9 mouse cellular contexts compared by ENCODE assay signal in the genomic region with DNA sequence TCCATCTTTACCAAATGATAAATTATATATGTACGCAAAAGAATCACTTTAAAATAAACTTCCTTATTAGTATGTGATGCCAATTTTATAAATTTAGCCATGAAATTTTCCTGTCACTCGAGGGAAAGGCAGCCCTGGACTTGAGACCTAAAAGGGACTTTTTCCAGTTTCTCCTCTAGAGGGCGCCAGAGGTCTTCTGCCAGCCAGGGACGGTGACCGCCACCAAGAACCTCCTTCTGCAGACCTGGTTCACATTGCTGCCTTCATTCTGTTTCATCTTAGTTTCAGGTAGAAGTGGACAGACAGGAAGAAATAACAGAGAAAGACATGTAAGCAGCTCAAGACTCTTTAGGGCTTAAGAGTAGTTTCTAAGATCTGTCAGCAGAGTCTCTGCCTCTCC. TPM values are rescaled to one million over a fixed set of nuclear protein-coding genes. Genes with fewer than 3 reads are reported as not detected.
A peak's percentile ranks its signal among the peaks of the same experiment; 100 is the strongest.
DNase-seq lines count a peak whose midpoint lies in the region; ATAC-seq and TF ChIP-seq lines count a peak whose summit lies in the region.
"Had no signal": no experiment of that assay in that cellular context is flagged by ENCODE, and none has a peak within 500 bp of the region (broad histone marks: within the 10 kb centered on the region; RNA-seq: fewer than 3 reads in every experiment).

No protein-coding gene starts in this region.

- 0% methylated on average over 5 of the region's 5 CpGs for WGBS in lung, embryonic 15.5 days

- no peaks in the 10 kb centered on the region for H3K36me3 ChIP-seq in ES-E14 (ENCODE audit: control insufficient read depth, insufficient read depth, low read length, poor library complexity, severe bottlenecking)
- no peaks in the 10 kb centered on the region for H3K36me3 ChIP-seq in lung, embryonic 15.5 days
- H3K36me3 ChIP-seq: liver, embryonic 15.5 days had no signal

- no peak overlapping the region for H3K4me2 ChIP-seq in lung, embryonic 15.5 days
- H3K4me2 ChIP-seq: liver, embryonic 15.5 days had no signal

- no peaks in the 10 kb centered on the region for H3K9me3 ChIP-seq in ES-E14 (ENCODE audit: control insufficient read depth, insufficient read depth, low read depth, low read length)
- H3K9me3 ChIP-seq in lung, embryonic 15.5 days: no peaks in the 10 kb centered on the region
- H3K9me3 ChIP-seq: liver, embryonic 15.5 days had no signal

- peak; percentile 53; the same call in 1 of the 2 replicates for ATAC-seq in lung, embryonic 15.5 days (ENCODE audit: borderline replicate concordance, extremely low read depth, low FRiP score, low TSS enrichment)

- TF ChIP-seq POLR2A in bone marrow macrophage, adult 2 months (IDR thresholded peaks at IDR 0.05; ENCODE audit: borderline replicate concordance, low read depth, low read length): no peak
- no peak for TF ChIP-seq POLR2A in embryonic fibroblast, embryonic 13.5 days (IDR thresholded peaks at IDR 0.05; ENCODE audit: low read depth, low read length)

- peaks cover 2 to 4% of the 10 kb centered on the region in 2 experiments; a peak in 3 of 4 replicates for H3K4me1 ChIP-seq in ES-E14 (ENCODE audit: control insufficient read depth in 2 of 2, insufficient read depth in 2 of 2, low read length in 2 of 2, poor library complexity in 1 of 2)
- no peaks in the 10 kb centered on the region for H3K4me1 ChIP-seq in bone marrow macrophage, adult 2 months (ENCODE audit: control insufficient read depth, insufficient read depth, low read length)
- peaks cover 13% of the 10 kb centered on the region for H3K4me1 ChIP-seq in embryonic fibroblast, embryonic 13.5 days (ENCODE audit: control insufficient read depth, insufficient read depth, low read length)
- H3K4me1 ChIP-seq in lung, embryonic 15.5 days: peaks cover 25% of the 10 kb centered on the region

- no peak overlapping the region for H3K4me3 ChIP-seq in ES-E14 (ENCODE audit: insufficient read depth in 1 of 2, low read depth in 1 of 2, low read length in 2 of 2, poor library complexity in 1 of 2, severe bottlenecking in 1 of 2)
- H3K4me3 ChIP-seq in bone marrow macrophage, adult 2 months (ENCODE audit: insufficient read depth, low read length): no peak overlapping the region
- no peak overlapping the region for H3K4me3 ChIP-seq in embryonic fibroblast, embryonic 13.5 days (ENCODE audit: insufficient read depth, low read length)
- H3K4me3 ChIP-seq in lung, embryonic 15.5 days: no peak overlapping the region
- H3K4me3 ChIP-seq: liver, embryonic 15.5 days had no signal

- no peak overlapping the region for H3K27ac ChIP-seq in ES-E14 (ENCODE audit: insufficient read depth, low read depth, low read length, poor library complexity, severe bottlenecking)
- H3K27ac ChIP-seq in bone marrow macrophage, adult 2 months (ENCODE audit: insufficient read depth, low read depth, low read length): no peak overlapping the region
- H3K27ac ChIP-seq in embryonic fibroblast, embryonic 13.5 days (ENCODE audit: insufficient read depth, low read length): peak overlapping the region; percentile 55; the same call in 1 of the 2 replicates
- peak overlapping the region; percentile 53; the same call in 1 of the 2 replicates for H3K27ac ChIP-seq in lung, embryonic 15.5 days

- intact Hi-C loops in heart, postnatal 14 days (cut with DNase I): loop anchor here (1.0 to 5.0 kb wide), 4 partner anchors 44 to 361 kb away; partner anchors contain the start of gene Nid2

- H3K9ac ChIP-seq in ES-E14 (ENCODE audit: insufficient read depth, low read depth, low read length, poor library complexity, severe bottlenecking): no peak overlapping the region
- H3K9ac ChIP-seq in lung, embryonic 15.5 days: no peak overlapping the region
- H3K9ac ChIP-seq: liver, embryonic 15.5 days had no signal

- DNase-seq in ES-E14 (ENCODE audit: low read depth, low spot score): peak; percentile 68
- peak; percentile 69 to 87 for DNase-seq in heart, postnatal 14 days
- DNase-seq in kidney, postnatal 36 days: peak; percentile 71 to 80
- peak; percentile 85 for DNase-seq in retina, embryonic 14.5 days (ENCODE audit: low spot score)
- DNase-seq in yolk sac, embryonic 10.5 days (ENCODE audit: low spot score): peak; percentile 78

- peaks cover 4% of the 10 kb centered on the region; the same call in 1 of the 2 replicates for H3K27me3 ChIP-seq in lung, embryonic 15.5 days
- H3K27me3 ChIP-seq: liver, embryonic 15.5 days had no signal

- TF ChIP-seq CTCF in bone marrow macrophage, adult 2 months (IDR thresholded peaks at IDR 0.05; ENCODE audit: low read depth, low read length): peak; percentile 83
- TF ChIP-seq CTCF in embryonic fibroblast, embryonic 13.5 days (IDR thresholded peaks at IDR 0.05; ENCODE audit: borderline replicate concordance, insufficient read depth, low read length): peak; percentile 80

- in situ Hi-C loops in ES-E14 (cut with MboI; ENCODE audit: low sequenced_read_pairs in 2 of 2, unreplicated experiment in 2 of 2): loop anchor here in 1 of 2 experiments (5.0 kb wide), 2 partner anchors 111 to 356 kb away; no protein-coding TSS in a partner anchor

TF ChIP-seq in ES-E14, 5 proteins besides CTCF, POLR2A, EP300 and RAD21:
- peak; percentile 80 for TF ChIP-seq ZC3H11A (IDR thresholded peaks at IDR 0.05; ENCODE audit: borderline replicate concordance, low read depth, low read length)
- TF ChIP-seq MAFK (IDR thresholded peaks at IDR 0.05; ENCODE audit: insufficient read depth, low read depth, low read length): no peak

RNA-seq across cellular contexts. Expression of gene Nid2, which starts 44.6 kb away (rescaled TPM):
- total RNA-seq in ES-E14 (2012; rRNA removed): 399 and 646 TPM in 2 replicates
- polyA plus RNA-seq in bone marrow macrophage, adult 2 months (2012; ENCODE audit: insufficient read depth, insufficient read length, missing spikeins): 1.0 and 1.5 TPM in 2 replicates
- 53.3 and 93.2 TPM in 2 replicates for polyA plus RNA-seq in embryonic fibroblast, embryonic 13.5 days (2011; ENCODE audit: insufficient read length, low read depth, missing spikeins)
- total RNA-seq in heart, postnatal 14 days (2021): 10 to 100 TPM; 89.0 to 89.7 TPM
- polyA plus RNA-seq in lung, embryonic 15.5 days (2015; fragmentation: Nextera tagmentation; extraction: Ambion mirVana): 108 TPM in 2 replicates

Comparison
In these comparisons a context has a peak if more than half of its experiments do, and no peak if none do; other contexts are left out.
1. H3K27ac ChIP-seq: peak in embryonic fibroblast, embryonic 13.5 days (single experiment) and lung, embryonic 15.5 days (single experiment); none in ES-E14 (single experiment) and bone marrow macrophage, adult 2 months (single experiment).
2. RNA of gene Nid2, which starts 44.6 kb away (polyA plus RNA-seq): 108 TPM in lung, embryonic 15.5 days and 53.3 to 93.2 TPM in embryonic fibroblast, embryonic 13.5 days; 1.0 to 1.5 TPM in bone marrow macrophage, adult 2 months; every median in the first group is over 10 times any median in the second.
3. Peak in every context shown above with its lines, with median percentiles within 50 percentile points of each other: DNase-seq.